Mouse (Mus musculus) c-Kit-positive CD71-positive TER-119-negative erythroid progenitor cells, embryonic 14.5 days (primary cell): ENCODE data around the gene Msrb2.

ENCODE experiments used
- DNase-seq: peaks from one replicate; pipeline ENCODE4 v3.0.0-alpha.2; 2013; ENCODE audit warnings: low read depth

The Msrb2 gene

GRCm38 (mm10) chr2:19371390-19372158, at the start of gene Msrb2:
Gene Msrb2, plus strand, starts transcription at chr2:19371440.
- DNase-seq, result peak; percentile 46

DNA sequence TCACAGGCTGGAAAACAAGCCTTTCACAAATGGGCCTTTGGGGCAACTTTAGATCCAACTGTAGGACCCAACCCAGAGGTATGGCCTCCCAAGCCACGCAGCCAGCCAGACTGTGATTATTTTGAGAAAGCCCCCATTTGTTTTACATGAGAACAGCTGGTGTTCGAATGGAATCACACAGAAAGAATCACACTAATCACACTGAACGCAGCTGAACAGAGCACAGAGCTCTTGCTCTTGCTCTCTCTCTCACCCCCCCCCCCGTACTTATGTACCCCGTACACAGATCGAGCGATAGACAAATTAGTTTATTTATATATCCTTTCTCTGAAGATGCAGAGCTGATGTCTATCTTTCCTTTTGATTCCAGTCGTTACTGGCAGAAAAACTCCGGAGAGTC, 48.8 kb upstream of the Msrb2 start:
- no peak for DNase-seq

DNA sequence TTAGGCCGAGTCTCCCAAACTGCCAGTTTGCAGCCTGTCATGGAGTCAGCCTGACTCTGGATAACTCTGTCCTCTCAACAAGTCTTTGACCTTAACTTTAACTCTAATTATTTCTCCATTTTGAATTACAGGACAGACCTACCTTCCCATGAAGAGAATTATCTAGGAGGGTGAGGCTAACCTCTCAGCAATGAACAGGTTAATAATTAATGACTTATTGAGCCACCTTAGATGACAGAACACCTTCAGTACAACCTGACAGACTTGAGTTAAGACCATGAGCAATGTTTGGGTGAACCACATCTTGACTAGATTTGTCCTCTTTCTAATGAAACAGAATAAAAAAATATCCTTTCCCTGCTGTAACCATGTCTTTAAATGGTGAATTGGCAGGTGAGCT, 44.9 kb upstream of the Msrb2 start:
- no peak for DNase-seq

DNA sequence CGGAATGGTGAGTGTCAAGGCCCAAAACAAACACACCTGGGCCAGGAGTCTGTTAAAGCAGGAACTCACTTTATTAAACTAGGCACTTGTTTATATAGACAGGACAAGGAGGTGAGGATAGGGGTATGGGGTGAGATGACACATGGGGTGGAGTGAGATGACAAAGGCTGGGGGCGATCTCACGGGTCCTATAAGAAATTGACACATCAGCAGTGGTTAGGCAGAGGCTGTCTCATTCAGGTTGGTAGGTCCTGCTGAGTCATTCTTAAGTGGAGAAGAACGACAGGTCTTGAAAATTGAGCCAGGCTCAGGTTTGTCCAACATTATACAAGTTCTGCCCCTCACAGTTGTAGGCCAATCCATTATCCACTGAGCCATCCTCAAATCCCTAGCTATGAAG, 43.4 kb upstream of the Msrb2 start:
- no peak for DNase-seq

DNA sequence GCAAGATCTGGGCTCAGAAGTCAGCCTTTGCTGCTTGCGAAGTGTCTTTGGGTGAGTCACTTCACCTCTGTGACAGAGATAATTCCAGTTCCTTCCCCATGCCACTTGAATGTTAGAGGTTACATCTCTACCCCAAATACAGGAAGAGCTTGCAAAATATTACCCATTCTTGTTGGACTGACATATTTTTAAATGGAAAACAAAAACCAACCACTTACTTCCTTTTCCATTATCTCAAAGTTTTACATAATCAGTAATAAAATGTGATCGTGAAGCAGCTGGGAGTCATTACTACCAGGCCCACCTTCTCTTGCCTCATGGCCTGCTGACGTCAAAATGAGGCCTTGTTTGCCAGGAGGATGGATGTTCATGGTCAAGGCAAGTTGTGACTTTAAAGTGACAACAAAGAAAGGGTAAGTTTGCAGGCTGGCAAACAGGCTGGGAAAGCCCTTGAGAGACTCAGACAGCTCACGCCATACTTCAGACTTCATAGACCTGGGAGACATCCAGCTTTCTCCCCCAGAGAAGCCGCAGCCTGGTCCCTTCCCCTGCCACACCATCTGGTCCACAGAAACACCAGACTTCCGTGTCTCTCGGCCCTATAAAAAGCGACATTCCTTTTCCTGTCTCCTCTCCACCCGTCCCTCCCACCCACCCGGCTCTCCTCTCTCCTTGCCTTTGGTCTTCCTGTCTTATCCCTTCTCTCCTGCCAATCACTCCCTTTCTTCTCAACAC, 27.2 kb upstream of the Msrb2 start:
- no peak for DNase-seq

DNA sequence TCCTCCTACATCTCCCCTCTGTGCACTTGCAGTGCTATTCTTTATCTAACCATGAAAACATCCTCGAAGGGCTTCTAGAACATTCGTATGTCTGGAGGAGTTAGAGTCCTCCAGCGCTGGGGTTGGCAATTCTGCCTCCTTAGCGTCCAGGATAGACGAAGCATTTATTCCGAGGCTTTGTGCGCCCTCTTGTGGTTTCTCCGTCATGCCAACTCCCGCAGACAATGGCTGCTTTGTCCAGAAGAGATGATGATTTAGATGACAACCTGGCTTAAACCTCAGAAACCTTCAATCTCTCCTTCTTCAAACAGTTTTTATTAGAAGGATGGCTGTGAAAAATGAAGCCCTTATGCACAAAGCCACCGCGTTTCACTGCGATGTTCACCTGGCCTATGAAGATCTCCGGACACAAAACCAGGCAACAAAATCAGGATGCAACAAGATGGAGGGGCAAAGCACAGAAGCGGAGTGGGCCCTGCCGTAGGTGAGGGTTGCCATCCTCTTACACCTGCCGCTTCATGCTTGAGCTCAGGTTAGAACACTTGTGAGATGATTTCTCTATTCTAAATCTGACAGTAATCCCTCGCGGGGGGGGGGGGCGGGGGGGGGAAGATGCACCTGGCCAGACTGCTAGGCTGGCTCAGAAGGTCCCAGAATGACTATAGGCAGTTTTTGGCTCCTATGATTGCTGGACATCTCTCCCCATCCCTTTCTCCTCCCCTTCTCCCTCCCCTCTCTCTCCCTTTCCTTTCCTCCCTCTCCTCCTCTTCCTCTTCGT, 26.4 kb upstream of the Msrb2 start:
- DNase-seq, result peak; percentile 63

DNA sequence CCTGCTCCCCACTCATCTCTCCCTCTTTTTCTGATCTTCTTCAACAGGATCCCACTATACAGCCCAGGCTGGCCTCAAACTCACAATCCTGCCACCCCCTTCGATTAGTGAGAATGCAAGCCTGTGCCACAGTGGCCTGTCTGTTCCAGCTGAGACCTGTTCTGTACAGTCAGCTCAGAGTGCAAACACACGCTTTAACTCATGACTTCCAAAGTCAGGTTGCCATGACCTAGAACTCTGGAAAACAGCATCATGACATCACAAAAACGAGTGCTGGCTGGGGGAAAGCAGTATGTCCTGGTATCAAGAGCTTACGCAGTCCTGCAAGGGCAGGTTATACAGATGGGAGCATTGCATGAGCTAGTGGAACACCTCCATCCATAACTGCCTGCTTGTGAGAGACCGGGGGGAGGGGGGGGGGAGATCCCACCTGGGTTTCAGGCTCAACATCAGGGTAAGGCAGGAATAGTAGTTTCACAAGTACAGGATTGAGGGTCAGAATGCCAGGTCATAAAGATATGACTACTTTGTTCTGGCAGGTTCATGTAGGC, 25.8 kb upstream of the Msrb2 start:
- no peak for DNase-seq

DNA sequence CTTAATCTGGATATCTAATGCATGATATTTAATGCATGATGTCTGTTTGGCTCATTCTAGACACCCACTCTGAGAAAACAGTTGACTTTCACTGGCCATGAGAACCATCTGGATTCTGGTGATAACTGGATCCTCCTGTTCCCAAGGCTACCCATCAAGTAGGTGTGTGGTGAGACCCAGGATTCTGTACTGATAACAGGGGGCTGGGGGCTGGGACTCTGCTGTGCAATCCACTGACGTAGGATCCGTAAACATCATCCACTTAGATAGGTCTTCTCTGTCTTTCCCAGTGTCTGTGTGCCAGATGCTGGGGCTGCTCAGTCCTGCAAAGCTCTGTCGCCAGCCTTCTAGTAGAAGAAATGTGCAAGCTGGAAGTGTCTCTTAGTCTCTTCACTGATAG, 22.8 kb upstream of the Msrb2 start:
- DNase-seq, result no peak

DNA sequence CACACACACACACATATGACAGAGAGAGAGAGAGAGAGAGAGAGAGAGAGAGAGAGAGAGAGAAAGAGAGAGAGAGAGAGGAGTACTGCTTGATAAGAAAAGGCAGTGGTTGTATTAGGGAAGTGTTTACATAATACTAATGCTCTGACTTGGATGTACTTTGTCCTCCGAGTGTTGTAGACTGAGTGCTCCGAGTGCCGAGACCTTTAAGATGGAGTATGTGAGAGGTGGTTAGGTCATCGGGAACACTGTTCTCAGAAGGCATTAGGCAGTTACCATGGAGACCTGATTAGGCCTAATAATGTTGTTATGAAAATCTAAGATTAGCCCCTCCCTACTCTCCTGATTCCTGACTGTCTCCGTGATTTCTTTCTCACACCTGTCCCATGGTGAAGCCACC, 21.1 kb upstream of the Msrb2 start:
- no peak for DNase-seq

GRCm38 (mm10) chr2:19351615-19352253, 19.5 kb upstream of the Msrb2 start:
- DNase-seq, result no peak

DNA sequence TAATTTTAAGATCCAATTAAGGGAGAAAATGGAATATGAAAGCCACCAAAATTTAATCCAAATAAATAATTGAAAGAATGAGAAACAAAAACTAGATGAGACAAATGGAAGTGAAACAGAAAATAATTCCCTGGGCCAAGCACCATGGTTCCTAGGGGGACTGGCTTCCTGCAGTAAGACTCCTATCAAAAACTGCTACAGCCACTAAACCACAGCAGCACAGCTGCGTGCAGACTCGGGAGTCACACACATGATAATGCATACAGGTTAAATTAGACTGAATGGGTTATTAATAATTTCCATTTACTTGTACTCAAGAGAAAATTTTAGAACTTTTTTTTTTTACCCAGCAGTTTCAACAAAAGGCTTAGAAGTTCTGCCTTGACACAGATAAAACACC, 18.1 kb upstream of the Msrb2 start:
- DNase-seq, result no peak

DNA sequence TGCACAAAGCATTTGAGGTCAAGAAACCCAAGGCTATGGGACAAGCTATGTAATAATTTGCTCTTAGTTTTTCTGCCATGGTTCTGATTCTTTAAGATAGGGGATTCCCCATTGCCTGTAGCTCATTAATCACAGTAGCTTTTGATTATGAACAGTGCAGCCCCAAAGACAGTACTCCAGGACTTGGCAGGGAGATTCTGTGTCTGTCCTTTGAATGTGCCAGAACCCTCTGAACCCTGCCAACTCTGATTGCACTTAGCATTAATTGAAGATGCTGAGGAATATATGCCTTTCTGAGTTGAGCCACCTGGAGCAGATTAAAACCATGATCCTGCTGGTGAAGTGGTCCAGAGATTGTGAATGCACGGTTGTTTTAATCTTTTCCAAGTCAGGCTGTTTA, 8.4 kb upstream of the Msrb2 start:
- DNase-seq, result no peak

- DNase-seq, result no peak
Observed at GRCm38 (mm10) chr2:19366426-19366825, 4.8 kb upstream of the Msrb2 start.

DNA sequence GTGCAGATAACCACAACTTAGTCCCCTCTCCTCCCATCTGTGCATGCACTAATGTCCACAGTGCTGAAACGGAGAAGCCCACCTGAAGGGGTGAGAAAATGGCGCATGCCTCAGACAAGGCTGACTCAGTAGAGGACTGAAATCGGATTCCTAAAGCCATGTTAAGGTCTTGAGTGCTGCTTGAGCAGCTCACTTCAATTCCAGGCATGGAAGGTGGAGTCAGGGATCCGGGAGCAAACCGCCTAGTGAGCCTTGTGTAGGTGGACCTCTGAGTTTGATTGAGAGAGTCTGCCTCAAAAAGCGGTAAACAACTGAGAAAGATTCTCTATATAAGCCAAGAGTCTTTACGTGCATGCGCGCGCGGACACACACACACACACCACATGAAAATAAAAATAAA, 4.1 kb upstream of the Msrb2 start:
- DNase-seq, result no peak

GRCm38 (mm10) chr2:19373695-19374094, 2.5 kb downstream of the Msrb2 start:
- DNase-seq, result peak; percentile 23

- no peak for DNase-seq
Observed at GRCm38 (mm10) chr2:19380446-19380950, 9.3 kb downstream of the Msrb2 start.

GRCm38 (mm10) chr2:19380986-19381385, 9.7 kb downstream of the Msrb2 start:
- DNase-seq, result no peak

GRCm38 (mm10) chr2:19382206-19382605, 11.0 kb downstream of the Msrb2 start:
- no peak for DNase-seq

GRCm38 (mm10) chr2:19383006-19383405, 11.8 kb downstream of the Msrb2 start:
- DNase-seq, result no peak

DNA sequence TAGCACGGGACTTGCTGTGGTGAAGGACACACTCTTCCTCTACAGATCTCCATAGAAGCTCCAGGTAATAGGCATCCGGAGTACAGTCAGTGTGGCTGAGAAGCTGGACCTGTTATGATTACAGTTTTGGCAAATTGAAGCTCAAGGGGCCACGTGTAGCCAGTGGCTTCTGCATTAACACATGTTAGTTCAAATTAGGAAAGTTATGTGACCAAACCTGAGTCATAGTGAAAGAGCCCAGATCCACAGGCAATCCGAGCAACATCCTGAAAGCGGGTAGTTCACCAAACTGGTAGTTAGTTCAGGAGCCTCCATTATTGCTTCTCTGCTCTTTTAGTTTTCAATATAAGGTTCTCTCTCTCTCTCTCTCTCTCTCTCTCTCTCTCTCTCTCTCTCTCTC, 14.5 kb downstream of the Msrb2 start:
- DNase-seq, result no peak

- DNase-seq, result no peak
Observed at GRCm38 (mm10) chr2:19388329-19389103, 17.3 kb downstream of the Msrb2 start.
